Mouse (Mus musculus): ENCODE data around the gene Dek. TPM values are rescaled to one million over a fixed set of nuclear protein-coding genes. Genes with fewer than 3 reads are reported as not detected.

The Dek gene
- polyA plus RNA-seq, 1 experiment from 2014 or later, result 345 TPM

DNA sequence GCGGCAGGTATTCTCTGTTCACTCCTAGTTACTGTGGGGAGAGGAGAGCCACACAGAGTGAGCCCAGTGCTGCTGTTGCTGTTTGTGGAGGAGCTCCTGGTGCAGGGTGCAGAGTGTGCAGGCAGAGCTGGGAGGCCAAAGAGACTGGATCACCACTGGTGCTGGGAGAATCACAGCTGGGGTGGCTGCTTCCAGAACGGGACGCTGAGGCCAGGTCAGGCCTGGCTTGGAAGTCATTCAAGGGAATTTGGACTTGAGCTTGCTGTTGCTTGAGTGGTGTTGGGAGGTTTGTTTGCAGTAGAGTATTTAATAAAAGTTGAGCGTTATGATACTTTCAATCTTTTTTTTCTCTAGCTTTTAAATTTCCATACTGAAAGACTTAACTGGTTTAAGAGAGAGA, 58.0 kb downstream of the Dek start:
- ATAC-seq (replicated peaks; ENCODE audit: insufficient number of reproducible peaks, low FRiP score, low TSS enrichment, low read depth) (no peak), DNase-seq (ENCODE audit: low spot score) (no peak)
- Histone ChIP-seq H3K9me3 (replicated peaks; ENCODE audit: control insufficient read depth, low read length) (no peaks in the 10 kb centered on the region), H3K27ac (replicated peaks; ENCODE audit: low read depth, low read length) (no peak overlapping the region), H3K4me3 (ENCODE audit: low read depth, low read length) (no peak overlapping the region), H3K4me2 (ENCODE audit: low read depth, low read length) (no peak overlapping the region), H3K27me3 (ENCODE audit: control insufficient read depth, insufficient read depth, low read length) (no peaks in the 10 kb centered on the region), H3K9ac (replicated peaks; ENCODE audit: low read length) (no peak overlapping the region), H3K36me3 (replicated peaks; ENCODE audit: control insufficient read depth, insufficient read depth, low read depth, low read length) (no peaks in the 10 kb centered on the region; the same call in 1 of the 2 replicates), H3K4me1 (ENCODE audit: control insufficient read depth, insufficient read depth, low read length) (no peaks in the 10 kb centered on the region; the same call in 1 of the 2 replicates)
- WGBS, result 90% methylated on average over 4 of the region's 4 CpGs

DNA sequence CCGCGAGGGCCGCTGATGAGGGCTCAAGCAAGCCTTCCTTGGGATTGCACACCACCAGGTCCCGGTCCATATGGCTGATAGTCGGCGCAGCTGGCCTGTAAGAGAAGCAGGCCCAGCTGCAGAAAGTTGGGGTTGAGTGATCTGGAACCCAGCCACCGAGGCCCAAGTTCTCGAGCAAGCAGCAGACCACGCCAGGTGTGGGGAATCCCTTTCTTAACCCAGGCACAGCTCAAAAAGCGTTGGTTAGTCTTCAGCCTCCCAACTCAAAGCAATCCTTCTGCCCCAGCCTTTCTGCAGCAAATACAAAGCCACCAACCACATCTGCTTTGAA, 61.4 kb downstream of the Dek start, which contains the start of gene Tpmt:
Tpmt (minus strand) TSS at position 121 of the 331 bp plus-strand sequence.
- H3K9ac ChIP-seq (replicated peaks; ENCODE audit: low read length), result peak within 1 kb of the TSS; percentile 71
- H3K27me3 ChIP-seq (ENCODE audit: control insufficient read depth, insufficient read depth, low read length), result no peaks in the 10 kb centered on the region
- 21% methylated on average over 10 of the region's 10 CpGs for WGBS
- no peaks in the 10 kb centered on the region for H3K9me3 ChIP-seq (replicated peaks; ENCODE audit: control insufficient read depth, low read length)
- H3K4me3 ChIP-seq (ENCODE audit: low read depth, low read length), result peak within 1 kb of the TSS; percentile 86
- no peak for DNase-seq (ENCODE audit: low spot score)
- peak within 1 kb of the TSS; percentile 98 for H3K4me2 ChIP-seq (ENCODE audit: low read depth, low read length)
- H3K36me3 ChIP-seq (replicated peaks; ENCODE audit: control insufficient read depth, insufficient read depth, low read depth, low read length), result no peaks in the 10 kb centered on the region
- no peak for ATAC-seq (replicated peaks; ENCODE audit: insufficient number of reproducible peaks, low FRiP score, low TSS enrichment, low read depth)
- peak within 1 kb of the TSS; percentile 16; the same call in 1 of the 2 replicates for H3K27ac ChIP-seq (replicated peaks; ENCODE audit: low read depth, low read length)
- H3K4me1 ChIP-seq (ENCODE audit: control insufficient read depth, insufficient read depth, low read length), result no peaks in the 10 kb centered on the region; the same call in 1 of the 2 replicates

DNA sequence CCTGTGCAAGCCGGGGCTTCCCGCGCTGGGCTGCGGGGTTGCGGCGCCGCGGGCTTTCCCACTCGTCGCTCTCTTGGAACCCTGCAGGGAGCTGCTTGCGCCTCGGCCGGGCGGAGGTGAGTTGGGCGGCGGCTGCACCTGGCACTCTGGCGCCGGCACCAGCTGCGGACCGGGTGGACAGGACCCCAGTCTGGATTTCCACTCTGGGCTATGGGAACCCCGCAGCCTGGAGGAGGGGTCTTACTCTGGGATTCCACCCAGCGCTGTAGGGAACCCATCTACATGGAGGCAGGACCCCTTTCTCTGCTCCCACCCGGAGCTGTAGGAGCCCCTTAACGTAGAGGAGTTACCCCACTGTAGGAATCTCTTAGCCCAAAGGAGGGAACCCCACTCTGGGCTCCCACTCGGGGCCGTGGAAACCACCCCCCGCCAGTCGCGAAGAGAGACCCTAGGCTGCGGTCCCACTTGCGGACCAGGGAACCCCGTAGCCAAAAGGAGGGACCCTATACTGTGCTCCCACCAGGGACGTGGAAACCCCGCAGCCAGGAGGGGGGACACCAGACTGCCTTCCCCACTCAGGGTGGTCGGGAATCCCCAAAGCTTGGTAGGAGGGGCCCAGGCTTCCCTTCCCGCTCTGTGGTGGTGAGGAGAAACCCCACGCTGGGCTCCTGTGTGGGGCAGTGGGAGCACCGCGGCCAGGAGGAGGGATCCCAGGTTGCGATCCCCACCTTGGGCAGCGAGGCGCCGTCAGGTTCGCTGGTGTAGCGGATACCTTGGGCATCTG, 62.0 kb downstream of the Dek start:
- WGBS, result under 1% methylated on average over 45 of the region's 45 CpGs
- peak; percentile 42 for ATAC-seq (replicated peaks; ENCODE audit: insufficient number of reproducible peaks, low FRiP score, low TSS enrichment, low read depth)
- H3K27ac ChIP-seq (replicated peaks; ENCODE audit: low read depth, low read length), result 0 out of 2 replicates have a peak overlapping the region, but pooled peaks have one; percentile 16

DNA sequence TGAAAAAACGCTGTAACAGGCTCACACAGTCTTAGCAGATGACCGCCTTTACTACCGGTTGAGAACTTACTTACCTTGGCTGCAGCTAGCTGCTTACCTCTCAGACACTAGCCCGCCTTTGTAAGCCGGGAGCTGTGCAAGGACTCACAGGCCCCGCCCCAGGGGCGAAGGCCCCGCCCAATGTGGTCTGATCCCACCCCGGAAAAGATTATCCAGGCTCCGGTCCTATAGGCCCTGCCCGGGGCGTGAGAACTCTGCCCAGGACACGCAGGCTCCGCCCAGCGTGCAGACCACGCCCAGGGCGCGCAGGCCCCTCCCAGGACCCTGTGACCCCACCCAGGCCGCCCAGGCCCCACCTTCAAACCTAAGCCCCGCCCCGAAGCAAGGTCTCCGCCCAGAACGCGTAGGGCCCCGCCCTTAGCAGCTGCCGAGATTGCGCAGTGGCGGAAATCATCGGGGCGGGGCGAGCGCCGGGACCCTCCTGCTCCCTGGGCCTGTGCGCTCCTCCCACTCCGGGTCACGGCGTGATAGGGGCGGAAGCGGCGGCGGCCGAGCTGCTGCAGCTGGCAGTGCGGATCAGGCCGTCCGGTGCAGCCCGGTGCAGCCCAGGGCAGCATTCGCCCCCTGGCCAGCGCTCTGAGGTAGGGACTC, 62.8 kb downstream of the Dek start, which contains the start of gene Kdm1b:
Kdm1b (plus strand) TSS at position 470 of the 651 bp plus-strand sequence.
- DNase-seq (ENCODE audit: low spot score) (peak; percentile 97), ATAC-seq (replicated peaks; ENCODE audit: insufficient number of reproducible peaks, low FRiP score, low TSS enrichment, low read depth) (peak; percentile 93)
- peak within 1 kb of the TSS; percentile 16; the same call in 1 of the 2 replicates for H3K27ac ChIP-seq (replicated peaks; ENCODE audit: low read depth, low read length)
- no peaks in the 10 kb centered on the region for H3K9me3 ChIP-seq (replicated peaks; ENCODE audit: control insufficient read depth, low read length)
- no peaks in the 10 kb centered on the region for H3K36me3 ChIP-seq (replicated peaks; ENCODE audit: control insufficient read depth, insufficient read depth, low read depth, low read length)
- H3K4me1 ChIP-seq (ENCODE audit: control insufficient read depth, insufficient read depth, low read length), result no peaks in the 10 kb centered on the region; the same call in 1 of the 2 replicates
- H3K9ac ChIP-seq (replicated peaks; ENCODE audit: low read length), result peak within 1 kb of the TSS; percentile 71
- H3K27me3 ChIP-seq (ENCODE audit: control insufficient read depth, insufficient read depth, low read length), result no peaks in the 10 kb centered on the region
- WGBS, result under 1% methylated on average over 48 of the region's 48 CpGs
- H3K4me3 ChIP-seq (ENCODE audit: low read depth, low read length), result peak within 1 kb of the TSS; percentile 86
- peak within 1 kb of the TSS; percentile 98 for H3K4me2 ChIP-seq (ENCODE audit: low read depth, low read length)

More for the DNA sequence above, 62.0 kb downstream of the Dek start:
- Histone ChIP-seq H3K27me3 (ENCODE audit: control insufficient read depth, insufficient read depth, low read length) (no peaks in the 10 kb centered on the region), H3K4me3 (ENCODE audit: low read depth, low read length) (peak overlapping the region; percentile 86), H3K4me2 (ENCODE audit: low read depth, low read length) (peak overlapping the region; percentile 98), H3K36me3 (replicated peaks; ENCODE audit: control insufficient read depth, insufficient read depth, low read depth, low read length) (no peaks in the 10 kb centered on the region), H3K9ac (replicated peaks; ENCODE audit: low read length) (peak overlapping the region; percentile 71), H3K9me3 (replicated peaks; ENCODE audit: control insufficient read depth, low read length) (no peaks in the 10 kb centered on the region), H3K4me1 (ENCODE audit: control insufficient read depth, insufficient read depth, low read length) (no peaks in the 10 kb centered on the region; the same call in 1 of the 2 replicates)
- peak; percentile 19 for DNase-seq (ENCODE audit: low spot score)

DNA sequence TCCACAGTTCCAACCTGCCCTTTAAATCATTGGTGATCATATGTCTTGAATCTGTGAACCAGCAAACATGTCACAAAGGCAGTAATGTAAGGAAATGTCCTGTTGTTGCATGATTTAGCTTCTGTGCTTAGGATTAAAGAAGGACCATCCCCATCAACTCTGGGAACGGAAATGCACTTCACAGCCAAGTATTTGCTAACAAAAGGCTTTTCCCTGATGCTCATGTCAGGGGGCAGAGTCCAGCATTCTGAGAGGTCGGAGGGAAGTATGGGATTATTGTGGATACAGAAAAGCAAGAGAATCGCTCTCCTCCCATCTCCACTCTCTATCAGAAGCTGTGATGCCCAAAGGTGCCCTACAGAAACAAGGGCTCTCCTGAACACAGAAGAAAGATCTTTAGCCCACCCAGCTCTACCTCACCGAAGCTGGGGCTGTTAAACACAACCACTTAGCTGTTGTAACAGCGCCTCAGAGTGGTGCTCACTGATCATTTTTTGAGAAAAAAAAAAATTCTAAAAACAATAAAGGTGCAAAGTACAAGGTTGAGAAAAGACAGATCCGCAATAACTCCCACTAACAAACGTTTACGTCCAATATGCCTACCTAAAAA, 63.9 kb downstream of the Dek start:
- Histone ChIP-seq H3K4me2 (ENCODE audit: low read depth, low read length) (no peak overlapping the region), H3K4me3 (ENCODE audit: low read depth, low read length) (no peak overlapping the region), H3K4me1 (ENCODE audit: control insufficient read depth, insufficient read depth, low read length) (no peaks in the 10 kb centered on the region; the same call in 1 of the 2 replicates), H3K9ac (replicated peaks; ENCODE audit: low read length) (no peak overlapping the region), H3K27me3 (ENCODE audit: control insufficient read depth, insufficient read depth, low read length) (no peaks in the 10 kb centered on the region), H3K9me3 (replicated peaks; ENCODE audit: control insufficient read depth, low read length) (no peaks in the 10 kb centered on the region), H3K36me3 (replicated peaks; ENCODE audit: control insufficient read depth, insufficient read depth, low read depth, low read length) (no peaks in the 10 kb centered on the region), H3K27ac (replicated peaks; ENCODE audit: low read depth, low read length) (no peak overlapping the region)
- ATAC-seq (replicated peaks; ENCODE audit: insufficient number of reproducible peaks, low FRiP score, low TSS enrichment, low read depth) (no peak), DNase-seq (ENCODE audit: low spot score) (no peak)
- 65% methylated on average over 8 of the region's 8 CpGs for WGBS

DNA sequence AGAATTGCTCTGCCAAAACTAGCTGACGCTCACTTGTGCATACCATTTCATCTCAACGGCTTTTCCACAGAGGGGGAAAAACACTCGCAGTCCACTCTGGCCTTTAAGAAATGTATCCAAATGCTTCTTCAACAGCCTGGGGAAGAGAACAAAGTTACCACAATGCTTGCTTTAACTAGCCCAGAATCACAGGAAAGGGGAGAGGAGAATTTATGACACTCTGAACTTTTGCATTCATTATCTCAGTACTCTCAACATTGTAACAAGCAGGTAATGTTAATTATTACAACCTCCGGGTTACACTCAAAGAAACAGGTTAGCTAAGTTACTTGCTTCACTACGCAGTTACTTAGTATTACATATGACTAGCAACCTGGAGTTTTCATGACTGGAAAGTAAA, 65.9 kb downstream of the Dek start:
- no peak overlapping the region for H3K4me3 ChIP-seq (ENCODE audit: low read depth, low read length)
- no peaks in the 10 kb centered on the region for H3K9me3 ChIP-seq (replicated peaks; ENCODE audit: control insufficient read depth, low read length)
- WGBS, result 98% methylated on average over 5 of the region's 5 CpGs
- no peak overlapping the region for H3K9ac ChIP-seq (replicated peaks; ENCODE audit: low read length)
- no peak overlapping the region for H3K27ac ChIP-seq (replicated peaks; ENCODE audit: low read depth, low read length)
- H3K4me2 ChIP-seq (ENCODE audit: low read depth, low read length), result no peak overlapping the region
- H3K27me3 ChIP-seq (ENCODE audit: control insufficient read depth, insufficient read depth, low read length), result no peaks in the 10 kb centered on the region
- no peaks in the 10 kb centered on the region for H3K36me3 ChIP-seq (replicated peaks; ENCODE audit: control insufficient read depth, insufficient read depth, low read depth, low read length)
- no peaks in the 10 kb centered on the region; the same call in 1 of the 2 replicates for H3K4me1 ChIP-seq (ENCODE audit: control insufficient read depth, insufficient read depth, low read length)
- DNase-seq (ENCODE audit: low spot score) (no peak), ATAC-seq (replicated peaks; ENCODE audit: insufficient number of reproducible peaks, low FRiP score, low TSS enrichment, low read depth) (no peak)

DNA sequence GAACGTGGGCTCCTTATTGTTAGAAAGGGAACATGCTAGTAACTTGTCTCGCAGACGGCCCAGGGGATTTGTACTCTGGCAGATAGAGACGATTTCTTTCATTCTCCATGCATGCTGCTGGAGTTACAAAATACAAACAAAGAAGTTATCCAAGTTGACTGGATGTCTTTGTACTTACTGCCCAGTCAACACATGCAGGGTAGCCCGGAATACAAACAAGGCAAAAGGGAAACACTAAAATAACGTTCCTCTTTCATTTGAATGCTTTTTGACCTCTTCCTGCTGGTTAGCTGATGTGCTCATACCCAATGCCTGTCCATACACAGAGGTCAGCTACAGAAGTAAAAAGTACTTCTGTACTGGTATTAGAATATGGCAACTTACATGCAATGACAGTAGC, 68.1 kb downstream of the Dek start:
- 85% methylated on average over 6 of the region's 6 CpGs for WGBS
- no peaks in the 10 kb centered on the region for H3K4me1 ChIP-seq (ENCODE audit: control insufficient read depth, insufficient read depth, low read length)
- H3K4me2 ChIP-seq (ENCODE audit: low read depth, low read length), result no peak overlapping the region
- no peaks in the 10 kb centered on the region for H3K36me3 ChIP-seq (replicated peaks; ENCODE audit: control insufficient read depth, insufficient read depth, low read depth, low read length)
- H3K9me3 ChIP-seq (replicated peaks; ENCODE audit: control insufficient read depth, low read length), result no peaks in the 10 kb centered on the region
- H3K4me3 ChIP-seq (ENCODE audit: low read depth, low read length), result no peak overlapping the region
- DNase-seq (ENCODE audit: low spot score) (no peak), ATAC-seq (replicated peaks; ENCODE audit: insufficient number of reproducible peaks, low FRiP score, low TSS enrichment, low read depth) (no peak)
- H3K9ac ChIP-seq (replicated peaks; ENCODE audit: low read length), result no peak overlapping the region
- no peak overlapping the region for H3K27ac ChIP-seq (replicated peaks; ENCODE audit: low read depth, low read length)
- no peaks in the 10 kb centered on the region for H3K27me3 ChIP-seq (ENCODE audit: control insufficient read depth, insufficient read depth, low read length)
